Mouse (Mus musculus) heart, embryonic 15.5 days (tissue): ENCODE data around the gene Caskin1. TPM values are rescaled to one million over a fixed set of nuclear protein-coding genes. Genes with fewer than 3 reads are reported as not detected.

Experiments
- ATAC-seq: fragments of 200-750 bp; cut with Nextera tagmentation; replicated peaks from 2 replicates; pipeline ENCODE4 v1.8.0; 2017; ENCODE audit warnings: low read depth, moderate TSS enrichment; ENCODE audit not compliant: insufficient number of reproducible peaks, insufficient read depth, low FRiP score
- H3K27ac ChIP-seq: fragments of 300-500 bp; sonication (generic); 2 replicates; pipeline ENCODE4 v1.5.1; 2015; ENCODE audit warnings: mild to moderate bottlenecking, inconsistent platforms
- H3K27me3 ChIP-seq: fragments of 300-500 bp; sonication (generic); 2 replicates; pipeline ENCODE4 v1.6.1; 2015; ENCODE audit warnings: inconsistent platforms
- H3K36me3 ChIP-seq: fragments of 300-500 bp; sonication (generic); 2 replicates; pipeline ENCODE4 v1.6.1; 2015; ENCODE audit warnings: mild to moderate bottlenecking, inconsistent platforms
- H3K4me1 ChIP-seq: fragments of 300-500 bp; sonication (generic); replicated peaks from 2 replicates; pipeline ENCODE4 v1.6.1; 2015; ENCODE audit warnings: inconsistent platforms
- H3K4me2 ChIP-seq: fragments of 300-500 bp; sonication (generic); 2 replicates; pipeline ENCODE4 v1.6.1; 2015; ENCODE audit warnings: inconsistent platforms, mild to moderate bottlenecking, moderate library complexity
- H3K4me3 ChIP-seq: fragments of 300-500 bp; sonication (generic); 2 replicates; pipeline ENCODE4 v1.5.1; 2015; ENCODE audit warnings: mild to moderate bottlenecking, inconsistent platforms
- H3K9ac ChIP-seq: fragments of 300-500 bp; sonication (generic); 2 replicates; pipeline ENCODE4 v1.6.1; 2015; ENCODE audit warnings: mild to moderate bottlenecking, inconsistent platforms
- H3K9me3 ChIP-seq: fragments of 300-500 bp; sonication (generic); replicated peaks from 2 replicates; pipeline ENCODE4 v1.6.1; 2016; ENCODE audit warnings: inconsistent platforms
- WGBS: fragments of 180-500 bp; shearing (Covaris S2); methylation state at CpG from one replicate; pipeline ENCODE4 v1.1.7; 2015; ENCODE audit warnings: mixed read lengths; 5-methylcytosine and 5-hydroxymethylcytosine counted together
- polyA plus RNA-seq: library from polyadenylated mRNA; unstranded; fragments of >200 nt; fragmentation: Nextera tagmentation; extraction: Ambion mirVana; gene quantifications from 2 replicates; pipeline ENCODE4 v1.2.1, GENCODE M21; 2015

Caskin1 gene
- polyA plus RNA-seq = 0.39 and 0.94 TPM in 2 replicates

DNA sequence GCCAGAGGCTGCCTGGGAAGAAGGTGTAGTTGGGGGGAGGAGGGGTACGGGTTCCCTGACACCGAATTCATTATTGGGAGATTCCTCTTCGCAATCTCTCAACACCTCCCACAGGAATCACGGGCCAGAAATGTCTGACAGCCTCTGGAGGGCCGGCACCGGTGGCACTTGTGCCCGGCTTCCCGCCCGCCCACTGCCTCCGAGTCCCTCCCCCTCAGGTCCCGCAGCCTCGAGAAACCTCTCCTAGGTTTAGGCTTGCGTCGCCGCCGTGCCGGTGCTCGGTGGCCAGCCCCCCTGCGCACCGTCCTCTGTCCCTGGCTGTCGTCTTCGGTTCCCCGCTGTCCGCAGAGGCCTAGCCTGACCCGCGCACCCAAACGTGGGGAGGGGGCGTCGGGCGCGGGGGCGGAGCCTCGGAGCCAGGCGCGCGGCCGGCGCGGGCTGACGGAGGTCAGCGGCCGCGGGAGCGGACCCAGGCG, at the start of gene Caskin1:
Gene Caskin1 (plus strand): TSS at position 416 of the 476 bp plus-strand sequence.
- Histone ChIP-seq H3K9me3 (no peaks in the 10 kb centered on the region), H3K4me1 (peaks cover 21% of the 10 kb centered on the region), H3K27me3 (peaks cover 69% of the 10 kb centered on the region), H3K36me3 (no peaks in the 10 kb centered on the region), H3K27ac (no peak within 1 kb of the TSS), H3K4me3 (peak within 1 kb of the TSS; percentile 72), H3K4me2 (peak within 1 kb of the TSS; percentile 98), H3K9ac (peak within 1 kb of the TSS; percentile 68)
- under 1% methylated on average over 38 of the region's 45 CpGs for WGBS
- ATAC-seq = peak; percentile 48

DNA sequence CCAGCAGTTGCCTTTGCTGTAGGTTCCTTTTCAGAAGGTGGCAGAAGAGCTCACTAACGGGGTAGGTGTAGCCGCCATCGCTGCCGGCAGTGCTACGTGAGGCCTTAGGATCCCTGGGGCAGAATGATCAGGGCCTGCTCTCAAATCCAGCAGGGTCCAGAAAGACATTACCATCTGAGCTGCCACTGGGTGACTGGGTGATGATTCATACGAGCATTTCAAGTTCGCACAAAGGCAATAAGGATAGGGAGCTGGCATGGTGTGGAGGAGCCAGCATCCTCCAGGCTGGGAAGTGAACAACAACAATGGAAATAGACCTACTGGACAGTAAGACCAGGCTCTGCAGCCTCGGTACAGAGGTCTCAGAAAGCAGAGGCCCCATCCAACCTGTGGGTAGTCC, 48.0 kb upstream of the Caskin1 start:
- Histone ChIP-seq H3K36me3 (peaks cover 70% of the 10 kb centered on the region), H3K9me3 (no peaks in the 10 kb centered on the region), H3K4me2 (no peak overlapping the region), H3K27ac (no peak overlapping the region), H3K9ac (no peak overlapping the region), H3K4me1 (no peaks in the 10 kb centered on the region), H3K4me3 (no peak overlapping the region), H3K27me3 (no peaks in the 10 kb centered on the region)
- 89% methylated on average over 8 of the region's 8 CpGs for WGBS
- no peak for ATAC-seq

DNA sequence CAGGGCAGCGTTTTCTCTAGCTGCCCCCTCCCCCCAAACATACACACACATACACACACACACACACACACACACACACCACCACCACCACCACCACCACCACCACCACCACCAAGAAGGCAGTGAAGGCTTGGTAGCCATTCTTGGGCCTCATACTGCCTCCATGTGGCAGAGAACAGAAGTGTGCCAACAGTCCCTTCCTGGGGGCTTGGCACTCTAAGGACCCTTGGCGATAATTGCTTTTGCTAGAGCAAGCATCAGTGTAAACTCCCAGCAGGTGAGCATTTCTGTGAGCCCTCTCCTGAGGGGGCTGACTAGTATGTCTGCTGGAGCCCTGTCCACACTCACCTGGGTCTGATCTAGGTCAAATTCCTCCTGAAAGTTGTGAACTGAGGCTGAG, 47.3 kb upstream of the Caskin1 start:
- Histone ChIP-seq H3K9me3 (no peaks in the 10 kb centered on the region), H3K27me3 (no peaks in the 10 kb centered on the region), H3K27ac (no peak overlapping the region), H3K36me3 (peaks cover 72% of the 10 kb centered on the region), H3K4me3 (no peak overlapping the region), H3K4me2 (no peak overlapping the region), H3K4me1 (no peaks in the 10 kb centered on the region), H3K9ac (no peak overlapping the region)
- WGBS = 55% methylated on average over 2 of the region's 2 CpGs
- ATAC-seq = no peak

DNA sequence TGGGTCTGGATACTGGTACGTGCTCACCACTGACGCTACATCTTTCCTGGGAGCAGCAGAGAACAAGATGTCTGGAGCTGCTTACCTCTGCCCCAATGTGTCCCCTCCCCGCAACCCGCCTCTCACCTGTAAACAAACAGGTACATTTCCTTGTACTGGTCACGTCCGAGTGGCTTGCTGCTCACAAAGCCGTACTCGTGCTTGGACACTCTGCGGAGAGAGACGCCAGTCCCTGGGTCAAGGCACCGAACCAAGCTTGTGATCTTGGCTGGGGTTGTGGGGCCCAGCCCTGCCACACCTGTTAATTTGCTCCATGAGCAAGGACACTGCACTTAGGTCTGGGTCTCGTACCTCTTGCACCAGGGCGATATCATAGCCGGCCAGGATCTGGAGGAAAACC, 46.3 kb upstream of the Caskin1 start:
- WGBS = 83% methylated on average over 14 of the region's 14 CpGs
- no peak overlapping the region for H3K4me2 ChIP-seq
- no peaks in the 10 kb centered on the region for H3K4me1 ChIP-seq
- H3K9me3 ChIP-seq = no peaks in the 10 kb centered on the region
- ATAC-seq = no peak
- peaks cover 74% of the 10 kb centered on the region for H3K36me3 ChIP-seq
- no peak overlapping the region for H3K27ac ChIP-seq
- no peak overlapping the region for H3K4me3 ChIP-seq
- no peaks in the 10 kb centered on the region for H3K27me3 ChIP-seq
- H3K9ac ChIP-seq = no peak overlapping the region

DNA sequence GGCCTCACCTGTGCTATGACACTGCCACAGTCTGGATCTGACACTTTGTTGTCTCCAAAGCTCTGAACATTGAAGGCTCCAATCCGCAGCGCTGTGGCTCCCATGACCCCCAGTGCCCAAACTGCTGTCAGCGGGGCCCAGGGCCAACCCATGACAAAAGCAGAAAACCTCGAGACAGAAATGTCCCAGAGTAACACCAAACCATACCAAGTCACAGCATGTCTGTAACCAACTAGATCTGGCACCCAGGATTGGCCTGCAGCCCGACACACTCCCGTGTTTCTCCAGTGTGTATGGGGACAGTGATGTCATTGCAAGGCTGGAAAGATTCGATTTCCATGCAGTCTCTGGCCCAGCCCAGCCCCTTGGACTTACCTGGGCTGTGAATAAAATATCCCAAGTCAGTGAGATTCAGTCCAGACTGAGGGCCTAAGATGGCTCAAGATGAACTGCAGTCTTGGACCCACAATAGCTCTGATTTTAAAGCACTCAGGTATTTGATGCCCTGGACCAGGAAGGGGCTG, 45.7 kb upstream of the Caskin1 start, which contains the start of gene Dnase1l2:
Gene Dnase1l2 (minus strand): TSS at position 474 of the 524 bp plus-strand sequence.
- no peak for ATAC-seq
- Histone ChIP-seq H3K27ac (no peak within 1 kb of the TSS), H3K4me3 (no peak within 1 kb of the TSS), H3K27me3 (no peaks in the 10 kb centered on the region), H3K36me3 (peaks cover 74% of the 10 kb centered on the region), H3K4me1 (no peaks in the 10 kb centered on the region), H3K9me3 (no peaks in the 10 kb centered on the region), H3K4me2 (no peak within 1 kb of the TSS), H3K9ac (no peak within 1 kb of the TSS)
- 72% methylated on average over 7 of the region's 7 CpGs for WGBS

DNA sequence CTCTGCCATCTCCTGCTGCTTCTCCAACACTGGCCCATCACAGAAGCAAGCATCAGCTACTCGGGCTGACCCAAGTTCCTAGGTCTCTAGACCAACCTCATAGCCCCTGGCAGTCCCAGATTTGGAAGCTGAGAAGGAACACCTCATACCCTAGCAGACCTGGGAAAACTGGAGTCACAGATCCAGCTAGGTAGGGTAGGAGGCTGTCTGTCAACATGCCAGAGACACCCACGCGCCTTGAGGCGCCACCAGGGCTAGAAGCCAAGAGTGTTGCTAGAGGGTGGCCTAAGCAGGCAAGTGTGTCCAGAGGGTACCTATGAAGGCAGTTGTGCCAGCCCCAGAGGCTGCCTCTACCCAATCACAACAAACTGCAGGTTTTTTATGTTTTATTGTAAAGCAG, 45.0 kb upstream of the Caskin1 start:
- H3K27ac ChIP-seq = no peak overlapping the region
- H3K9ac ChIP-seq = no peak overlapping the region
- H3K27me3 ChIP-seq = no peaks in the 10 kb centered on the region
- no peak for ATAC-seq
- H3K4me1 ChIP-seq = no peaks in the 10 kb centered on the region
- H3K36me3 ChIP-seq = peaks cover 74% of the 10 kb centered on the region
- no peak overlapping the region for H3K4me2 ChIP-seq
- 72% methylated on average over 4 of the region's 4 CpGs for WGBS
- H3K9me3 ChIP-seq = no peaks in the 10 kb centered on the region
- H3K4me3 ChIP-seq = no peak overlapping the region

DNA sequence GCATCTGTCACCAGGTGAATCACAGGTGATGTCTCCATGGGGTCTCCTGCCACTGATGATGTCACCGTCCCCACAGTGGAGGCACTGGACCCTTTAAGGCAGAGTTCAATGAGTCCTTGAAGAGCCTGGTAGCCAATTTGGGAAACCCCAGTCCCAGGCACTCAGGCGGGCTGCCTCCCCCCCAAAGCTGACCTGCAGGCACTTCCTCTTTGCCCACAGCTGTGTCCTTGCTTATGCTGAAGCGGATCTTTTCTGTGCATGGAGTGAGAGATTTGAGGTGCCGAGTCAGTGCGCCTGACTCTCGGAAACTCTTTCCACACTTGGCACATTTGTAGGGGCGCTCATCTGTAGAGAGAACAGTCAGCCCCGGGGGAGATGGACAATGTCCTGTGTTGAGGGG, 41.8 kb upstream of the Caskin1 start:
- WGBS = 84% methylated on average over 8 of the region's 8 CpGs
- Histone ChIP-seq H3K9ac (no peak overlapping the region), H3K4me2 (no peak overlapping the region), H3K9me3 (no peaks in the 10 kb centered on the region), H3K27me3 (no peaks in the 10 kb centered on the region), H3K36me3 (peaks cover 81% of the 10 kb centered on the region), H3K4me3 (no peak overlapping the region), H3K27ac (no peak overlapping the region), H3K4me1 (no peaks in the 10 kb centered on the region)
- ATAC-seq = no peak

DNA sequence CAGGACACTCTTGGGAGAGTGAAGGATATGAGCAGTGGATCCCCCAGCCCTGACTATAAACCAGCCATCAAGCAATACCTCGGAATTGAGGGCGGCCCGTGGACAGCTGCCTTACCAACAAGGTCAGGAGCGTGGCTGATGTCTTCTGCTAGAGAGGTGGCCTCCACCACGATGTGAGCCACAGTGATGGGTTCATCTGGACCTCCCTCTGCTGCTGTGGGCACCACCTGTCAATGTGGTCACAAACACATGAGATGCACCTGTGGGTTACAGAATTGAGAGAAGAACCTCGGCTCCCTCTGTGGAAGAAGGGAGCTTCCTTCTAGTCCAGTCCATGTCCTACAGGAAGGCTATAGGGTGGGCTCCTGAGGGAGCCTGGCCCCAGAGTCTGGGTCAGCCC, 38.9 kb upstream of the Caskin1 start:
- Histone ChIP-seq H3K9me3 (no peaks in the 10 kb centered on the region), H3K4me2 (no peak overlapping the region), H3K9ac (no peak overlapping the region), H3K27ac (no peak overlapping the region), H3K27me3 (no peaks in the 10 kb centered on the region), H3K4me1 (peaks cover 12% of the 10 kb centered on the region), H3K36me3 (peaks cover 68% of the 10 kb centered on the region), H3K4me3 (no peak overlapping the region)
- no peak for ATAC-seq
- WGBS = 82% methylated on average over 6 of the region's 6 CpGs

DNA sequence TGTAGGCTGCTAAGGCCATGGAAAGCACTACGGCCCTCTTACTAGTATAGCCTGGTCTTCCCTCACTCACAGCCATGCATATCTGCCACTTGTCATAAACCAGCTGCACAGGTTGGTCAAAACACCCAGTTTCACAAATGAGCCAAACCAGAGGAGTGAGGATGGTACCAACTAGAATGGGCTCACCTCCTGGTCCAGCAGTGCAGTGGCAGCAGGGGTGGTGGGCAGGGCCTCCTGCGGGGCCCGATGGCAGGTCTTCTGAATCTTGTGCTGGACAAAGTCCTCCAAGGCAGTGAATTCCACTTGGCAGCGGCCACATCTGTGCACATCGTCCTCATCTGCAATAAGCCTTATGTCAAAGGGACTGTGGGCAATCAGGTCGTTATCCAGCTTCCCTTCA, 37.2 kb upstream of the Caskin1 start:
- WGBS = 97% methylated on average over 6 of the region's 6 CpGs
- no peak for ATAC-seq
- Histone ChIP-seq H3K4me3 (no peak overlapping the region), H3K4me2 (no peak overlapping the region), H3K36me3 (peaks cover 51% of the 10 kb centered on the region), H3K4me1 (peaks cover 19% of the 10 kb centered on the region), H3K27ac (no peak overlapping the region), H3K9me3 (no peaks in the 10 kb centered on the region), H3K27me3 (no peaks in the 10 kb centered on the region), H3K9ac (no peak overlapping the region)

DNA sequence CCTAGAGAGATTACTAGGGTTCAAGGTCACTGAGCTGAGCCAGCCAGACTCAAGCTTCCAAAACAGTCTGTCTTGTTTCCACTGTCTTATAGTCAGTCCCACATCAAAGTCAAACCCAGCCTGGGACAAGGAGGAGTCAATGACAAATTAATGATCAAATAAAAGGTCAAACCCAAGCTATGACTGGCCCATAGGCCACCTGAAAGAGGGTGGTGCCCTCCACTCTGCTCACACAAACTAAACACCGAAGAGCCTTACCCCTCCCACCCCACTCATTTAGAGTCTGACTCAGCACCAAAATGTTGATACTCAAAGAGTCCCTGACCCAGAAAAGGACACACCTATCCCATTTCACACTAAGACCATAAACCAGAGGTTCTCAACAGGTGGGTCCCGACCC, 35.0 kb upstream of the Caskin1 start:
- no peak for ATAC-seq
- Histone ChIP-seq H3K4me1 (peaks cover 19% of the 10 kb centered on the region), H3K9ac (no peak overlapping the region), H3K9me3 (no peaks in the 10 kb centered on the region), H3K27ac (no peak overlapping the region), H3K4me2 (peak overlapping the region; percentile 67; the same call in 1 of the 2 replicates), H3K4me3 (no peak overlapping the region), H3K27me3 (no peaks in the 10 kb centered on the region), H3K36me3 (peaks cover 29% of the 10 kb centered on the region)
- 69% methylated on average over 2 of the region's 2 CpGs for WGBS

DNA sequence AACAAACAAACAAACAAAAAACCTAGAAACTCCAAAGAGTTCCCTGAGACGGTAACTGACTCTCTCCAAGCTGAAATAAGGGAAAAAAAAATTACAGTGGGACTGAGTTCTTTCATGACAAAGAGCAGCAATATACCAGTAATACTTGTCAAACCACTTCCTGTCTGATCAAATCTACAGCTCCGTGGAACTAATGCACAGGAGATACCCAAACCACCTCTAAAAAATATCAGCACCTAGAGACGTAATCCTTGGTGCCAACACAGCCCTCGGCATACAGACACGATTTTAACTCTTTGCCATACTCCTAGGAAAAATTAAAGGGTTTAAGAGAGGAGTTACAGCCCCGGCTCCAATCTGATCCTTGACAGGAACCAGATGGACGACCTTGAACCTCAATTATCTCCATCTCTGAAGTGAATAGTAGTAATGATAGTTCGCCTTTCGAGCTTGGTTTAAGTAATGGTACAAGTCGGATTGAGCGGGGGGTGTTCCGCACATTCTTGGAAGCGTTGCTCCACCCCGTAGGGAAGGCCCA, 34.1 kb upstream of the Caskin1 start:
- Histone ChIP-seq H3K27ac (peak overlapping the region; percentile 93), H3K4me2 (peak overlapping the region; percentile 67), H3K4me3 (peak overlapping the region; percentile 64), H3K36me3 (peaks cover 20% of the 10 kb centered on the region), H3K9ac (peak overlapping the region; percentile 78), H3K9me3 (no peaks in the 10 kb centered on the region), H3K4me1 (peaks cover 19% of the 10 kb centered on the region), H3K27me3 (no peaks in the 10 kb centered on the region)
- 4% methylated on average over 14 of the region's 14 CpGs for WGBS
- no peak for ATAC-seq
